Mouse (Mus musculus): ENCODE results near the gene Ddx11. TPM values are rescaled to one million over a fixed set of nuclear protein-coding genes. Genes with fewer than 3 reads are reported as not detected.

Ddx11 gene
- total and polyA plus RNA-seq, 2 experiments, result 3.4 to 5.1 TPM

DNA sequence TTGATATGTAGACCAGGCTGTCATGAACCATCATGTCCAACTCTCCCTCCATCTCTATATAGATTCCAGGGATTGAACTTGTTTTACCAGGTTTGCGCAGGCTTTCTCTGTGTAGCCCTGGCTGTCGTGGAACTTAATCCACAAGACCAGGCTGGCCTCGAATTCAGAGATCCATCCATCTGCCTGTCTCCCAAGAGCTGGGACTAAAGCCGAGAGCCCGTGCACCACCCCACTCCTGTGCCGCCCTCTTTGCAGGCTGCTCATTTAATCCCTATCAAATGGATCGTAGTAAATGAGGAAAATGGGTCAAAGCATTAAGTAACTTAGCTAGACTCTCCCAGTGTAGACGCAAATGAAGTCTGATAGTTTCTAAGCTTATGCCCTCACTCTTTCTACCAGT lies 15.9 kb upstream of the Ddx11 start:
- H3K9ac ChIP-seq (ENCODE audit: low read depth, low read length), result no peak overlapping the region
- 73% methylated on average over 8 of the region's 8 CpGs for WGBS
- TF ChIP-seq POLR2A (IDR thresholded peaks at IDR 0.05; ENCODE audit: extremely low read depth, insufficient read depth, low read length), result no peak
- no peak for DNase-seq (ENCODE audit: extremely low read depth, low read depth, low spot score)
- H3K79me2 ChIP-seq (ENCODE audit: control insufficient read depth, insufficient read depth, low read length), result 0 out of 2 replicates have a peak, but pooled peaks cover 4% of the 10 kb centered on the region
- no peak overlapping the region for H3K4me3 ChIP-seq (ENCODE audit: insufficient read depth, low read depth, low read length)
- peaks cover 9% of the 10 kb centered on the region for H3K4me1 ChIP-seq (ENCODE audit: control insufficient read depth, insufficient read depth, low read length)
- H3K27me3 ChIP-seq (ENCODE audit: control insufficient read depth, insufficient read depth, low read length), result no peaks in the 10 kb centered on the region
- H3K36me3 ChIP-seq (ENCODE audit: control insufficient read depth, insufficient read depth, low read length), result no peaks in the 10 kb centered on the region
- no peak overlapping the region for H3K27ac ChIP-seq (replicated peaks; ENCODE audit: insufficient read depth, low read depth, low read length)

DNA sequence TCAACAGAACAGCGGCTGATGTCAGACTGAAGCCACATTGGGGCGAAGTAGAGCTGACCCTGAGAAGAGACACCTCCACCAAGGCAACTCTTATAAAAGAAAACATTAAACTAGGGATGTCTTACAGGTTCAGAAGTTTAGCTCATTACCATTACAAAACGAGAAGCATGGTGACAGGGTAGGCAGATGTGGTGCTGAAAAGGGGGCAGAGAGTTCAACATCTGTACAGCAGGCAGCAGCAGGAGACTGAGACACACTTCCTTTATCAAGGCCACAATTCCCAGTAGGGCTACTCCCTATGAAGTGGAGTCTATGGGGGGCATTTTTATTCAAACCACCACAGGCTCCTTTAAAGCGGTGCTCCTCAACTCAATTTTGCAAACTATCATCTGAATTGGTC lies 15.1 kb upstream of the Ddx11 start:
- H3K4me1 ChIP-seq (ENCODE audit: control insufficient read depth, insufficient read depth, low read length), result peaks cover 13% of the 10 kb centered on the region
- no peak for DNase-seq (ENCODE audit: extremely low read depth, low read depth, low spot score)
- 82% methylated on average over 4 of the region's 4 CpGs for WGBS
- no peak overlapping the region for H3K4me3 ChIP-seq (ENCODE audit: insufficient read depth, low read depth, low read length)
- H3K27ac ChIP-seq (replicated peaks; ENCODE audit: insufficient read depth, low read depth, low read length), result no peak overlapping the region
- H3K36me3 ChIP-seq (ENCODE audit: control insufficient read depth, insufficient read depth, low read length), result no peaks in the 10 kb centered on the region
- no peak overlapping the region for H3K9ac ChIP-seq (ENCODE audit: low read depth, low read length)
- 0 out of 2 replicates have a peak, but pooled peaks cover 4% of the 10 kb centered on the region for H3K79me2 ChIP-seq (ENCODE audit: control insufficient read depth, insufficient read depth, low read length)
- TF ChIP-seq CTCF (IDR thresholded peaks at IDR 0.05; ENCODE audit: low read depth, low read length) (no peak), POLR2A (IDR thresholded peaks at IDR 0.05; ENCODE audit: extremely low read depth, insufficient read depth, low read length) (no peak)
- no peaks in the 10 kb centered on the region for H3K27me3 ChIP-seq (ENCODE audit: control insufficient read depth, insufficient read depth, low read length)

GRCm38 (mm10) chr17:66110746-66111145 lies 12.6 kb upstream of the Ddx11 start:
- 19% methylated on average over 6 of the region's 6 CpGs for WGBS
- TF ChIP-seq POLR2A (IDR thresholded peaks at IDR 0.05; ENCODE audit: extremely low read depth, insufficient read depth, low read length) (no peak), CTCF (IDR thresholded peaks at IDR 0.05; ENCODE audit: low read depth, low read length) (no peak)
- H3K4me1 ChIP-seq (ENCODE audit: control insufficient read depth, insufficient read depth, low read length), result peaks cover 13% of the 10 kb centered on the region
- no peaks in the 10 kb centered on the region for H3K27me3 ChIP-seq (ENCODE audit: control insufficient read depth, insufficient read depth, low read length)
- H3K79me2 ChIP-seq (ENCODE audit: control insufficient read depth, insufficient read depth, low read length), result 0 out of 2 replicates have a peak, but pooled peaks cover 4% of the 10 kb centered on the region
- no peak overlapping the region for H3K27ac ChIP-seq (replicated peaks; ENCODE audit: insufficient read depth, low read depth, low read length)
- peak overlapping the region; percentile 18; the same call in 1 of the 2 replicates for H3K9ac ChIP-seq (ENCODE audit: low read depth, low read length)
- H3K36me3 ChIP-seq (ENCODE audit: control insufficient read depth, insufficient read depth, low read length), result peaks cover 5% of the 10 kb centered on the region; the same call in 1 of the 2 replicates
- DNase-seq (ENCODE audit: extremely low read depth, low read depth, low spot score), result peak; percentile 18
- H3K4me3 ChIP-seq (ENCODE audit: insufficient read depth, low read depth, low read length), result 0 out of 2 replicates have a peak overlapping the region, but pooled peaks have one; percentile 12

DNA sequence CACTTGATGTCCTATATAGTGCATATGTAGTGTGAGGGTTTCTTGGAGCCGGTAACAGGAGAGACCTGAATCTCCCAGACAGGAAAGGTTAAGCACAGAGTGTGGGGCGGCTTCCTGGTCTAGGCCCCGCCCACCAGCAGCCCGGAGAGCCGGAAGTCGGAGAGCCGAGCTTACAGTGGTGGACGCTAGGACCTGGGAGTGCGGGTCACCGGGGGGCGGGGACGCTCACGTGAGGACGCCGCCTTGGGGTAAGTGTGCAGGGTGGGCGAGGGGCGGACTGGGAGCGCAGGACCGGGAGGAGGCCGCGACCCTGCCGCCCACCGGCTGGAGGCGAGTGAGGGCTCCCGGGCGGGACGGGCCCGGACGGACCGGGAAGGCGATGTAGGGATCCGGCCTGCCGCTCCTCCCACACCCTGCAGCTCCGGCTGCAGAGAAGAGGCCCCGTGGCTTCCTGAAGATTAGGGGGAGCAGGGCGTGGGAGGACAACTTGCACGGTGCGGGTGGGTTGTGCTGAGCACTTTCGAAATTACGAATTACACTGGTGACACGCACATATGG lies 11.8 kb upstream of the Ddx11 start, which contains the start of gene Washc1:
Washc1 (plus strand) TSS at position 144 of the 558 bp plus-strand sequence.
- Histone ChIP-seq H3K27ac (replicated peaks; ENCODE audit: insufficient read depth, low read depth, low read length) (peak within 1 kb of the TSS; percentile 83), H3K36me3 (ENCODE audit: control insufficient read depth, insufficient read depth, low read length) (peaks cover 5% of the 10 kb centered on the region; the same call in 1 of the 2 replicates), H3K79me2 (ENCODE audit: control insufficient read depth, insufficient read depth, low read length) (0 out of 2 replicates have a peak, but pooled peaks cover 4% of the 10 kb centered on the region), H3K4me3 (ENCODE audit: insufficient read depth, low read depth, low read length) (peak within 1 kb of the TSS; percentile 99), H3K27me3 (ENCODE audit: control insufficient read depth, insufficient read depth, low read length) (no peaks in the 10 kb centered on the region), H3K4me1 (ENCODE audit: control insufficient read depth, insufficient read depth, low read length) (peaks cover 13% of the 10 kb centered on the region), H3K9ac (ENCODE audit: low read depth, low read length) (peak within 1 kb of the TSS; percentile 98)
- peak; percentile 82 for DNase-seq (ENCODE audit: extremely low read depth, low read depth, low spot score)
- TF ChIP-seq CTCF (IDR thresholded peaks at IDR 0.05; ENCODE audit: low read depth, low read length) (no peak), POLR2A (IDR thresholded peaks at IDR 0.05; ENCODE audit: extremely low read depth, insufficient read depth, low read length) (0 out of 2 replicates have a peak, but pooled peaks have one; percentile 48)
- under 1% methylated on average over 40 of the region's 41 CpGs for WGBS

GRCm38 (mm10) chr17:66112166-66112565 lies 11.2 kb upstream of the Ddx11 start:
- DNase-seq (ENCODE audit: extremely low read depth, low read depth, low spot score), result no peak
- Histone ChIP-seq H3K9ac (ENCODE audit: low read depth, low read length) (no peak overlapping the region), H3K4me3 (ENCODE audit: insufficient read depth, low read depth, low read length) (peak overlapping the region; percentile 99; the same call in 1 of the 2 replicates), H3K79me2 (ENCODE audit: control insufficient read depth, insufficient read depth, low read length) (0 out of 2 replicates have a peak, but pooled peaks cover 4% of the 10 kb centered on the region), H3K27ac (replicated peaks; ENCODE audit: insufficient read depth, low read depth, low read length) (no peak overlapping the region), H3K4me1 (ENCODE audit: control insufficient read depth, insufficient read depth, low read length) (peaks cover 13% of the 10 kb centered on the region), H3K36me3 (ENCODE audit: control insufficient read depth, insufficient read depth, low read length) (peaks cover 7% of the 10 kb centered on the region; the same call in 1 of the 2 replicates), H3K27me3 (ENCODE audit: control insufficient read depth, insufficient read depth, low read length) (no peaks in the 10 kb centered on the region)
- 30% methylated on average over 4 of the region's 4 CpGs for WGBS
- TF ChIP-seq POLR2A (IDR thresholded peaks at IDR 0.05; ENCODE audit: extremely low read depth, insufficient read depth, low read length) (no peak), CTCF (IDR thresholded peaks at IDR 0.05; ENCODE audit: low read depth, low read length) (no peak)

- Histone ChIP-seq H3K79me2 (ENCODE audit: control insufficient read depth, insufficient read depth, low read length) (no peaks in the 10 kb centered on the region), H3K27me3 (ENCODE audit: control insufficient read depth, insufficient read depth, low read length) (no peaks in the 10 kb centered on the region), H3K4me1 (ENCODE audit: control insufficient read depth, insufficient read depth, low read length) (no peaks in the 10 kb centered on the region), H3K9ac (ENCODE audit: low read depth, low read length) (no peak overlapping the region), H3K4me3 (ENCODE audit: insufficient read depth, low read depth, low read length) (no peak overlapping the region), H3K27ac (replicated peaks; ENCODE audit: insufficient read depth, low read depth, low read length) (no peak overlapping the region), H3K36me3 (ENCODE audit: control insufficient read depth, insufficient read depth, low read length) (peaks cover 18% of the 10 kb centered on the region)
- no peak for DNase-seq (ENCODE audit: extremely low read depth, low read depth, low spot score)
- no peak for TF ChIP-seq CTCF (IDR thresholded peaks at IDR 0.05; ENCODE audit: low read depth, low read length)
- no peak for TF ChIP-seq POLR2A (IDR thresholded peaks at IDR 0.05; ENCODE audit: extremely low read depth, insufficient read depth, low read length)
- 88% methylated on average over 8 of the region's 8 CpGs for WGBS
Observed at GRCm38 (mm10) chr17:66118991-66119390, 4.3 kb upstream of the Ddx11 start.

All from liver, adult 2 months (tissue).